7 mouse cellular contexts compared by ENCODE assay signal in the genomic region with DNA sequence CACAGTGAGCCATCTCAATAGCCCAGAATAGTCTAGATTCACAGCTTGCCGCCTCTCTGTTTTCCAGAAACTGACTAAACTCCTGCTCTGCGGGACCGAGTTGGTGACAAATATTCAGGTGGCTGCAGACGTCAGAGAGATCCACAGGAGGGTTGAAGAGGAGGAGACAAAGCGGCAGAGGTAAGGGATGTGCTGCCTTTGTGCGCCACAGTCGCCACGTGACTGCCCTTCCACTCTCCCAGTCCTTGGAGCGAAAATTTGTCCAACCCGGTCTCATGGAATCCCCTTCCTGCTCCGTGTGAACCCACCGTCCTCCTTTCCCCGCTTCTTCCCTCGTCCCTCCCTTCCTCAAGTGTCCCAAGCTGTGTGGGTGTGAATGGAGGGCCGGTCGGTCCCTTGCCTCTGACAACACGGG.
DNase-seq lines count a peak whose midpoint lies in the region; ATAC-seq and TF ChIP-seq lines count a peak whose summit lies in the region.

No protein-coding gene starts in this region.

- TF ChIP-seq POLR2A in lung, adult 2 months (IDR thresholded peaks at IDR 0.05; ENCODE audit: borderline replicate concordance, extremely low read depth, low read depth, low read length): no peak
- no peak for TF ChIP-seq POLR2A in cortical plate, adult 2 months (IDR thresholded peaks at IDR 0.05; ENCODE audit: extremely low read depth, insufficient read depth, low read length)

- no peak overlapping the region for H3K27ac ChIP-seq in lung, embryonic 16.5 days (ENCODE audit: low read length)
- peak overlapping the region; percentile 70 for H3K27ac ChIP-seq in cortical plate, adult 2 months (ENCODE audit: insufficient read depth, low read length)
- no peak overlapping the region for H3K27ac ChIP-seq in intestine, embryonic 14.5 days (ENCODE audit: low read depth)
- H3K27ac ChIP-seq in midbrain, embryonic 16.5 days (ENCODE audit: low read length): no peak overlapping the region

- peak overlapping the region; percentile 60 for H3K4me2 ChIP-seq in lung, embryonic 16.5 days (ENCODE audit: low read depth, low read length)
- H3K4me2 ChIP-seq in intestine, embryonic 14.5 days (ENCODE audit: low read length): peak overlapping the region; percentile 34
- peak overlapping the region; percentile 42 for H3K4me2 ChIP-seq in midbrain, embryonic 16.5 days (ENCODE audit: low read length)

- 8% methylated on average over 17 of the region's 17 CpGs for WGBS in lung, embryonic 16.5 days
- WGBS in lung, adult 2 months: 15% methylated on average over 17 of the region's 17 CpGs
- WGBS in intestine, embryonic 14.5 days: 7% methylated on average over 17 of the region's 17 CpGs
- WGBS in midbrain, embryonic 16.5 days: 9% methylated on average over 17 of the region's 17 CpGs

- H3K27me3 ChIP-seq in lung, embryonic 16.5 days (ENCODE audit: control insufficient read depth, insufficient read depth, low read depth, low read length): no peaks in the 10 kb centered on the region
- H3K27me3 ChIP-seq in intestine, embryonic 14.5 days (replicated peaks; ENCODE audit: control insufficient read depth, insufficient read depth, low read length): no peaks in the 10 kb centered on the region
- H3K27me3 ChIP-seq in midbrain, embryonic 16.5 days (ENCODE audit: control insufficient read depth, insufficient read depth, low read depth, low read length): peaks cover 3% of the 10 kb centered on the region; the same call in 1 of the 2 replicates

- no peaks in the 10 kb centered on the region for H3K9me3 ChIP-seq in lung, embryonic 16.5 days (ENCODE audit: control insufficient read depth, low read length)
- no peaks in the 10 kb centered on the region for H3K9me3 ChIP-seq in intestine, embryonic 14.5 days (ENCODE audit: control insufficient read depth, low read length)
- H3K9me3 ChIP-seq in midbrain, embryonic 16.5 days (replicated peaks; ENCODE audit: control insufficient read depth, low read length, poor library complexity, severe bottlenecking): no peaks in the 10 kb centered on the region

- TF ChIP-seq CTCF in lung, adult 2 months (IDR thresholded peaks at IDR 0.05; ENCODE audit: insufficient read depth, low read length): no peak
- no peak for TF ChIP-seq CTCF in cortical plate, adult 2 months (IDR thresholded peaks at IDR 0.05; ENCODE audit: extremely low read depth, insufficient read depth, low read length)

- peak overlapping the region; percentile 17; the same call in 1 of the 2 replicates for H3K9ac ChIP-seq in lung, embryonic 16.5 days (ENCODE audit: low read length)
- H3K9ac ChIP-seq in intestine, embryonic 14.5 days (ENCODE audit: low read length): no peak overlapping the region
- 0 out of 2 replicates have a peak overlapping the region, but pooled peaks have one; percentile 8 for H3K9ac ChIP-seq in midbrain, embryonic 16.5 days (ENCODE audit: low read depth, low read length)

- H3K4me3 ChIP-seq in lung, embryonic 16.5 days (ENCODE audit: low read length): peak overlapping the region; percentile 28
- H3K4me3 ChIP-seq in lung, adult 2 months (replicated peaks; ENCODE audit: extremely low read depth, low read depth, low read length): no peak overlapping the region
- H3K4me3 ChIP-seq in cortical plate, adult 2 months (ENCODE audit: insufficient read depth, low read length): no peak overlapping the region
- H3K4me3 ChIP-seq in intestine, embryonic 14.5 days (ENCODE audit: low read depth, low read length): no peak overlapping the region
- peak overlapping the region; percentile 5 for H3K4me3 ChIP-seq in midbrain, embryonic 16.5 days (ENCODE audit: low read depth, low read length)

- H3K4me1 ChIP-seq in lung, embryonic 16.5 days (replicated peaks; ENCODE audit: control insufficient read depth, insufficient read depth, low read length): peaks cover 2% of the 10 kb centered on the region; the same call in 1 of the 2 replicates
- peaks cover 2% of the 10 kb centered on the region; the same call in 1 of the 2 replicates for H3K4me1 ChIP-seq in lung, adult 2 months (ENCODE audit: control insufficient read depth, insufficient read depth, low read length)
- H3K4me1 ChIP-seq in cortical plate, adult 2 months (ENCODE audit: control insufficient read depth, insufficient read depth, low read length): peaks cover 6% of the 10 kb centered on the region
- H3K4me1 ChIP-seq in intestine, embryonic 14.5 days (replicated peaks; ENCODE audit: control insufficient read depth, insufficient read depth, low read length): no peaks in the 10 kb centered on the region
- peaks cover 5% of the 10 kb centered on the region for H3K4me1 ChIP-seq in midbrain, embryonic 16.5 days (ENCODE audit: control insufficient read depth, insufficient read depth, low read length)

- peak; percentile 51 for ATAC-seq in lung, embryonic 16.5 days (ENCODE audit: low read depth)
- peak; percentile 36; the same call in 1 of the 2 replicates for ATAC-seq in intestine, embryonic 14.5 days (replicated peaks; ENCODE audit: low FRiP score, low TSS enrichment, low read depth)
- no peak for ATAC-seq in midbrain, embryonic 16.5 days

- DNase-seq in lung, adult 2 months: no peak
- no peak for DNase-seq in intestine, embryonic 14.5 days (ENCODE audit: low spot score)
- no peak for DNase-seq in adrenal gland, adult (ENCODE audit: inconsistent age in 2 of 2, low spot score in 1 of 2)
- no peak for DNase-seq in layer of hippocampus, postnatal 14 days (ENCODE audit: low spot score in 2 of 2)

- H3K36me3 ChIP-seq in lung, embryonic 16.5 days (ENCODE audit: control insufficient read depth, insufficient read depth, low read length): no peaks in the 10 kb centered on the region
- no peaks in the 10 kb centered on the region for H3K36me3 ChIP-seq in intestine, embryonic 14.5 days (ENCODE audit: control insufficient read depth, insufficient read depth, low read length)
- H3K36me3 ChIP-seq in midbrain, embryonic 16.5 days (ENCODE audit: control insufficient read depth, insufficient read depth, low read length): no peaks in the 10 kb centered on the region

Comparison
In these comparisons a context has a peak if more than half of its experiments do, and no peak if none do; other contexts are left out.
1. H3K4me3 ChIP-seq: peak in lung, embryonic 16.5 days (single experiment) and midbrain, embryonic 16.5 days (single experiment); none in lung, adult 2 months (single experiment), cortical plate, adult 2 months (single experiment) and intestine, embryonic 14.5 days (single experiment).
2. Peak in every context shown above with its lines, with median percentiles within 50 percentile points of each other: H3K4me2 ChIP-seq.